Mouse (Mus musculus) CH12.LX (cell line): ENCODE measurements at regions not wholly inside any gene's neighbourhood (a gene's known extent, or its start where the extent isn't known, plus 50 kb on each side); places are given as distances from the start of the nearest gene placed in this dataset.

Source experiments
- BHLHE40 ChIP-seq: IDR thresholded peaks from 2 replicates; pipeline ENCODE4 v1.6.1; 2011; ENCODE audit warnings: mild to moderate bottlenecking, low read depth, low read length, improper control_type of control experiment
- CTCF ChIP-seq, 2 experiments: IDR thresholded peaks in 1 of 2; conservative IDR thresholded peaks in 1 of 2; 2 replicates each; pipeline ENCODE4 v1.5.1; 2011 to 2012; ENCODE audit warnings: low read depth in 2 of 2, low read length in 2 of 2, improper control_type of control experiment in 1 of 2, inconsistent platforms in 1 of 2, mild to moderate bottlenecking in 1 of 2, moderate library complexity in 1 of 2
- E2F4 ChIP-seq: IDR thresholded peaks from 2 replicates; pipeline ENCODE4 v1.6.1; 2011; ENCODE audit warnings: low read depth, low read length, improper control_type of control experiment; ENCODE audit not compliant: insufficient replicate concordance
- EP300 ChIP-seq: IDR thresholded peaks from 2 replicates; pipeline ENCODE4 v1.6.1; 2011; ENCODE audit warnings: low read length, improper control_type of control experiment
- ETS1 ChIP-seq: conservative IDR thresholded peaks from 2 replicates; pipeline ENCODE4 v1.6.1; 2012; ENCODE audit warnings: low read depth, mild to moderate bottlenecking, inconsistent platforms, low read length, improper control_type of control experiment, moderate library complexity
- JUN ChIP-seq: IDR thresholded peaks from 2 replicates; pipeline ENCODE4 v1.6.1; 2011; ENCODE audit warnings: low read depth, mild to moderate bottlenecking, low read length, improper control_type of control experiment, moderate library complexity; ENCODE audit not compliant: insufficient read depth
- KAT2A ChIP-seq: IDR thresholded peaks from 2 replicates; pipeline ENCODE4 v1.6.1; 2012; ENCODE audit warnings: low read length, improper control_type of control experiment, inconsistent platforms; ENCODE audit not compliant: insufficient replicate concordance
- MXI1 ChIP-seq: IDR thresholded peaks from 2 replicates; pipeline ENCODE4 v1.6.1; 2011; ENCODE audit warnings: mild to moderate bottlenecking, low read depth, low read length, improper control_type of control experiment
- NELFE ChIP-seq: IDR thresholded peaks from 2 replicates; pipeline ENCODE4 v1.6.1; 2011; ENCODE audit warnings: low read depth, low read length, improper control_type of control experiment
- POLR2AphosphoS2 ChIP-seq: IDR thresholded peaks from 2 replicates; pipeline ENCODE4 v1.6.1; 2011; ENCODE audit warnings: low read depth, low read length, improper control_type of control experiment
- RCOR1 ChIP-seq: conservative IDR thresholded peaks from 2 replicates; pipeline ENCODE4 v1.6.1; 2012; ENCODE audit warnings: low read depth, mild to moderate bottlenecking, inconsistent platforms, low read length, improper control_type of control experiment
- SIN3A ChIP-seq: IDR thresholded peaks from 2 replicates; pipeline ENCODE4 v1.6.1; 2012; ENCODE audit warnings: low read length, improper control_type of control experiment, inconsistent platforms
- ZMIZ1 ChIP-seq: IDR thresholded peaks from 2 replicates; pipeline ENCODE4 v1.6.1; 2012; ENCODE audit warnings: low read depth, mild to moderate bottlenecking, inconsistent platforms, low read length, improper control_type of control experiment

DNA sequence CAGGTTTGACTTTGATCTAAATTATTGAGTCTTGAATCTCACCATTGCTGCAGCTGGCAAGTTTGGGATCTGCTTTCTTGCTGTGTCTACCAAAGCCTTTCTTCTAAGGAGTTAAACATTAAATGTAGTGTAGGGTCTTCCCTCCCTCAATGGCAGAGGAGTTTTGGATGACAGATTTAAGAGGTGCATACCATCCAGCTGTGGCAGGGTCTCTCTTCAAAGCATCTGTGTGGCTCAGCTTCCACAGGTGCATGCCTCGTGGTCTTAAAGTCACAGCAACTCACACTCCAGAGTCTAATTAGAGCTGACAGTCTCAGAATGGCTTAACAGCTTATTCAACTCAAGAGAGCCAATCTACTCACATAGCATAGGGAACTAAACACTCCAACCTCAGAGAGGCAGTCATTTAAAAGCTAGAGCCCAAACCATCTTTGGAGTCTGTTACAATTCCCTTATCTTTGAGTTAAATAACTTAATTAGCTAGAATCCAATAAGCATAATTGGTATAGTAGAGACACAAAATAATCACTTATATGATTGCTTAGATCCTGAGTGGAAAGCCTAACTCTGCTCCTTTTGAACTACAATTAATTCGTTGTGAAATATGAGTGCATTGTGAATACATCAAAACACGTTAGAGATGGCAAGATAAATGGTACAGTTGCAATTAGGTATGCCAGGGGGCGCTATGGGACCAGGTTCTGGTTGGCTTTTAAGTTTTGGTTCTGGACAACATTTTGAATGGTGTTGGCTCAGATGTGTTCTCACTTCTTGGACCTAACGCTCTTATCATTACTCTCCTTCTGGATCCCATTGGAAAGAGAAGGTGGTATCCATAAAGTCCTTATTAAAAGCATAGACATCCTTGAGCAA lies 57.5 kb upstream of the Cul1 start (continued):
- no peak for TF ChIP-seq ZMIZ1
- no peak for TF ChIP-seq EP300
- no peak for TF ChIP-seq KAT2A
- peak; percentile 85 to 92 for TF ChIP-seq CTCF (conservative IDR thresholded peaks at IDR 0.05 in 1 of 2, IDR thresholded peaks at IDR 0.05 in 1 of 2; ENCODE audit: low read depth in 2 of 2, low read length in 2 of 2)
- TF ChIP-seq SIN3A, result no peak
- TF ChIP-seq ETS1, result no peak
- no peak for TF ChIP-seq RCOR1
- TF ChIP-seq NELFE, result no peak
- TF ChIP-seq E2F4, result no peak
- TF ChIP-seq MXI1, result no peak
- TF ChIP-seq JUN, result no peak
- TF ChIP-seq POLR2AphosphoS2, result no peak
- 0 out of 2 replicates have a peak, but pooled peaks have one; percentile 32 for TF ChIP-seq BHLHE40
